Mouse (Mus musculus): ENCODE measurements around the gene Gm37240.

Gm37240 gene

DNA sequence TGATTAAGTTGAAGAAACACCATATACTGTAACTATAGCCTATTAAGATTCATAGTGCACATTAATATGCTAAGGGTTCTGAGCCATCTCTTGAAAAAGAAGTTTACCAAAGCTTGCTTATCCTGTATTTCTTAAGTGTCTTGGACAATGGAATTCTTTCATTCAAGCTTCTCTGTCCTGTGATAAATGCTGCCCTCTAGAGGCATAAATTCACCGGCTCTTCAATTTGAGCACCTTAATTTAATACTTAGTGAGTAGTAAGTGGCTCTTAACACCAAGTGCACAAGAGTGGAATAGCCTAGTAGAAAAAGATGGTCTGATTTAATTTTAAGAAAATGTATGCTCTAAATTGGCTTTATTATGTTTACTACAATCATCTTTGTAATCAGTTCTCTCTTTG is 1043.7 kb downstream of the Gm37240 start:
- in situ Hi-C loops (cut with MboI, MseI) = no loop called here

DNA sequence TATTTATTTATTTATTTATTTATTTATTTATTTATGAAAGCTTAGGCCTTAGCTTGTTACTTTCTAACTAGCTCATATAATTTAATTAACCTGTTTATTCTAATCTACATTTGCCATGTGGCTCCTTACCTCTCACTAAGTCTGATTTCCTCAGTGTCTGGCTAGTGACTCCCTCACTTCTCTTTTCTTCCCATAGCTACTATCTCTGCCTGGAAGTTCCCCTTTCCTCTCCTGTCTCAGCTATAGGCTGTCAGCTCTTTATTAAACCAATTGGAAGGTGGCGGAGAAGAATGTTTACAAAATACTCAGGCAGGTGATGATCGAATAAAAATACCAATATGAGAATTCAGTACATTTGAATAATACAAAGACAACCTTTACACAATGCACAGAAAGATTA is 1044.5 kb downstream of the Gm37240 start:
- in situ Hi-C loops (cut with MboI, MseI) = no loop called here

DNA sequence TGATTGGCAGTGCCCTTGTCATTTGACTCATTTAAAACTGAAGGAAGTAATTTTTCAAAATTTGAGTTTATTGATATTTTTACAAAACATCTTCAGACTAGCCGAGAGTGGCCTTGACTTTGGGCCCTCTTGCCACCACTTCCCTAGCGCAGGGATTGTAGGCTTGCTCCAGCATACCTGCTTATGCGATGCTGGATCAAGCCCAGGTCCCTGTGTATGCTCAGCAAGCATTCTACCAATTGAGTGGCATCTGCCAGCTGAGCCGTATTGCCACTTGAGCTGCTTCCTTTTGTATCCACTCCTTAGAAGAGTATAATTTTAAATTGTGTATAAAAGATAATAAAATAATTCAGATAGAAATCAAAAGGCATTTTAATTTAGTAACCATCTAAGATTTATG is 1046.0 kb downstream of the Gm37240 start:
- in situ Hi-C loops (cut with MboI, MseI) = no loop called here

DNA sequence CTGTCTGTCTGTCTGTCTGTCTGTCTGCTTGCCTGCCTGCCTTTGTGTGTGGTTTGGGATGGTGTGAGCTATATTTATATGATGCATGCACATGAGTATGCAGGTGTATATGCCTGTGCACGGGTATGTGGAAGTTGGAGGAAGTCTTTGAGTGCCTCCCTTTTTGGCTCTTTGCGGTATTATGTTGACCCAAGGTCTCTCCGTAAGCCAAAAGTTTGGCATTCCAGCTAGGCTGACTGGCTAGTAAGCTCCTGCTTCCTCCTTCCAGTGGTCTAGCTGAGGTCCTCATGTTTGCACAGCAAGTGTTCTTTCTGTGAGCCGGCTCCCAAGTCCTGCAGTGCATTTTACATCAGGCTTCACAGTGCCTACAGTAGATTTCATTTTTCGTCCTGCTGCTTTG is 1047.8 kb downstream of the Gm37240 start:
- in situ Hi-C loops (cut with MboI, MseI) = no loop called here

DNA sequence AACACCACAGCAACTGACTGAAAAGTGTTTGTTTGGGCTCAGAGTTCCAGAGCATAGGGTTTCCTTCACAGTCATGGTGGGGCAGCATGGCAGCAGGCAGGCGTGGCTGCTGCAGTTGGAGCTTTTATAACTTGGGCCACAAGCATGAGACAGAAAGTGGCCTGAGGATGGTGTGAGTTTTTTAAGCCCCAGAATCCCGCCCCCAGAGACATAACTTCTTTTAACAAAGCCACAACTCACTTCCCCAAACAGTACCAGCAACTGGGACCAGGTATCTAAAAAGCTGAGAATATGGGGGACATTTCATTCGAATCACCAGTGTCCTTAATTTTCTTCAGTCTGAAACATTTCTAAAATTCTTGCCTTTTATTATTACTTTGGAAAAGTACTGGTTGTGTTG is 1049.3 kb downstream of the Gm37240 start:
- in situ Hi-C loops (cut with MboI, MseI) = no loop called here

DNA sequence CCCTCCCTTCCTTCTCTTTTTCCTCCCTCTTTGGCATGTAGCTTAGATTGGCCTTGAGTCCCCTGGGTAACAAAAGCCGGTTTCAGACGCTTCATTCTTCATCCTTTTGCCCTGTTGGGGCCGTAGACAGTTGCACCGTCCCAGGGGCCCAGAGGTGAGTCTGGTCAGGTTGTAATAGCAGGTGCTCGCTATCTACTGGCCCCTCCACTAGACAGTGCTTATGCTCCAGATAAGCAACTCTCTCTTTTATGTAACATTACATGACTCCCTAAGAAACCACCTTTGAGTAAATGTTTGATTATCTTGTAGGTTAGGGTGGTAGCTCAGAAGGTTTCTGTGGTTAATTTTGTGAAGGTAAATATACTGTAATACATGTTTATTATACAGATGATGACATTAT is 1051.3 kb downstream of the Gm37240 start:
- in situ Hi-C loops (cut with MboI, MseI) = no loop called here

DNA sequence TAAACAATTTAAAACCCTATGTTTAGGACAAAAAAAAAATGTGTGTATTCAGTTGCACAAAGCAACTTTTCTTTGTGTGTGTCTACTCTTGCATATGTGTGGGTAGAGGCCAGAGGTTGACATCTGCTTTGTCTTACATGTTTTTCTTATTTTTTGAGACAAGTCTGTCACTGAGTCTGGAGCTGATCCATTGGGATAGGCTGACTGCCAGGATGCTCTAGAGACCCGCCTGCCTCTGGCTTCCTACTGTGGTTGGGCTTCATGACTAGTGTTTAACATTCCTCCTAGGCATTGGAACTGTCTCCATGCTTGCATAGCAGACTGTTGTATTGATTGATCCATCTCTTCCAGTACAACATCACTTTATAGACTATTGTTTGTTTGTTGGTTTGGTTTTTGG is 1058.0 kb downstream of the Gm37240 start:
- in situ Hi-C loops (cut with MboI, MseI) = no loop called here

DNA sequence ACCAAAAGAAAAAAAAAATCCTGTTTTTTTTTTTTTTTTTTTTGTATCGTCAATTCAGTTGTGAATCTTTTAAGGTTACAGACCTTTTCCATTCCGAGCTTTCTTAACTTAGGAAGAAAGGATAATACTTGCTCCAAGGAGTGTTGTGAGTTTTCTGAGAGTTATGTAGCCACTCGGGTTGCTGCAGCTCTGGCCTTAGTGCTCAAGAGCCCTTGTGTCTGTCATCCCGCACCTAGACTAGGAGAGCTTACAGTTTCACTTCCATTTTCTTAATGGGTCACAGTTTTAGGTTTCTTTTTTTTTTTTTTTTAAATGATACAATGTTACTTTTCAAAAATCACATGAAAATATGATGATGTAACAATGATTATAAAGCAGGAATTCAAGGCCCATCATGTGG is 1059.7 kb downstream of the Gm37240 start:
- in situ Hi-C loops (cut with MboI, MseI) = no loop called here

DNA sequence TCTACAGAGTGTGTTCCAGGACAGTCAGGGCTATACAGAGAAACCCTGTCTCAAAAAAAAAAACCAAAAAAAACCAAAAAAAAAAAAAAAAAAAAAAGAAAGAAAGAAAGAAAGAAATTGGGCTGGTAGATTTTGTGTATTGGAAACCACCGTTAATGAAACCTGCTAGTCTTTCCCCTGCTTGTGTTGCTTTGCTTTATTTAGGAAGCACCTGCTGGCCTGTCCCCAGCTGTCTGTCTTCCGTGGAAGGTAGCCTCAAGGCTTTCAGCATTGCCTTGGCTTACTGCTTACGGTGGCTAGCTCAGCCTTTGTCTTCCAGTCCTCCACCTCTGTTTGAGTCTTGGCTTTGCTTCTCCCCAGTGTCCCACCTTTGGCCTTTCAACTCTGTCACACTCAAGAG is 1060.4 kb downstream of the Gm37240 start:
- in situ Hi-C loops (cut with MboI, MseI) = no loop called here

DNA sequence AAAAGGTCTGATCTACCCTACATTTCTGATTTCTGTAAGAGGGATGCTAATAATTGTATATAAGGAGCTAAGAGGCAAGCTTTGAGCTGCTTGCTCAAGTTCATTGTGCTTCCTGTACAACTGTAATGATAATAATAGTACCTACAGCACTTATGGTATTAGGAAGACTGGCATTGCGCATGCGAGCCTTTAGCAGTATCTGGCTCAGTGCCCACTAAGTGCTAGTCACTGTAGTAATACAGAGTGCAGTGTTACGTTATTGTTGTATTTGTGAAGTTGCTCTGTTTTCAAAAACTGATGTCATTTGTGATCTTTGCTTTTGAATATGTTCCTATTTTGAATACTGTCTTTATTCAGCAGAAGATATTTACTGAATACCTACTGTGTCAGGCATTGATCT is 1060.9 kb downstream of the Gm37240 start:
- in situ Hi-C loops (cut with MboI, MseI) = no loop called here

DNA sequence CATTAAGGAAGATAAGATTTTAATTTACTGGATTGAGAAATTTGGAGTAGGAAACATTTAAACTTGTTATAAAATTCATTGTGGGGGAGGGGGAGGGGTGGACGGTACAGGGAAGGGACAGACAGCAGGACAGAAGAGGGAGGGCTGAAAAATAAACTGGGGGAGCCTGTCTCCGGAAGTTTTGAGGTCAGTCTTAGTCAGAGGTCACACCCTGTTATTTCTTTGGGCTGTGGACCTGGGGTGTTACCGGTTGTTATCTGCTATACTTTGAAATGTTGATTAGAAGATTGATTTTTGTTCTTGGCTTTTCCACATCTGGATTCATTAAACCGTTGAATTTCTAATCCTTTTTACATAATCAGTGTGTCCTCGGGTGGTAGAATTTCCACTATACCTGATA is 1061.3 kb downstream of the Gm37240 start:
- in situ Hi-C loops (cut with MboI, MseI) = no loop called here

DNA sequence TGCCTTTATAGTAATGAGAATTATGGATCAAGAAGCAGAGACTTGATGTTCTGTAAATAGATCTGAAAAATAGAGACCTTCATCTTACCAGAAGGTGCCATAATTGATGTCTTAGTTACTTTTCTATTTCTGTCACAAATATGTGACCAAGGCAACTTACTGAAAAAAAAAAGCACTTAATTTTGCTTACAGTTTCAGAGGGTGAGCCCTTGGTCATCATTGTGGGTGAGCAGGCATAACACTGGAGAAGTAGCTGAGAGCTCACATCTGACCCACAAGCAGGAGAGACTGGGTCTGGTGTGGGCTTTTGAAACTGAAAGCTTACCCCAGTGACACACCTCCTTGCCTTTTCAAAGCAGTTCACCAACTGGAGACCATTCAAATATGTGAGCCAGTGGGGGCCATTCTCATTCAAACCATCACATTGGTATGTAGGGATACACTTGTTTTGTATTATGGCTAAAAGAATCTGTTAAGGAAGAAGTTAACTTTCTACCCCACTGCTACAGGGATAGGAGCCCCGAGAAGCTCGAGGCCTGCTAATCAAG is 1066.6 kb downstream of the Gm37240 start:
- in situ Hi-C loops (cut with MboI, MseI) = no loop called here

DNA sequence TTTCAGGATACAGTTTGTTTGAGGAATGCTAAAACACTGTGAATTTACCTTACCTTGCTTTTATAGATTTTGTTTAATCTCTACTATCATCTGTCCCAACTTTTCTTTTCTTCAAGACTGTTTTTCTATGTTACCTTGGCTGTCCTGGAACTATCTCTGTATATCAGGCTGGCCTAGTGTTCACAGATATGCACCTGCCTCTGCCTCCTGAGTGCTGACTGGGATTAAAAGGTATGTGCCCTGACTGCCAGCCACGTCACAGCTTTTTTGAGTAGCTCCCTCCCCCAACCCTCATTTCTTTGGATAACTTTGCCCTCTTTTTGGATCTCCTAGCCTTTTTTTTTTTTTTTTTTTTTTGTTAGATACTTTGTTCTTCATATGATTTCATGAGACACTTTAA is 1070.4 kb downstream of the Gm37240 start:
- in situ Hi-C loops (cut with MboI, MseI) = no loop called here

DNA sequence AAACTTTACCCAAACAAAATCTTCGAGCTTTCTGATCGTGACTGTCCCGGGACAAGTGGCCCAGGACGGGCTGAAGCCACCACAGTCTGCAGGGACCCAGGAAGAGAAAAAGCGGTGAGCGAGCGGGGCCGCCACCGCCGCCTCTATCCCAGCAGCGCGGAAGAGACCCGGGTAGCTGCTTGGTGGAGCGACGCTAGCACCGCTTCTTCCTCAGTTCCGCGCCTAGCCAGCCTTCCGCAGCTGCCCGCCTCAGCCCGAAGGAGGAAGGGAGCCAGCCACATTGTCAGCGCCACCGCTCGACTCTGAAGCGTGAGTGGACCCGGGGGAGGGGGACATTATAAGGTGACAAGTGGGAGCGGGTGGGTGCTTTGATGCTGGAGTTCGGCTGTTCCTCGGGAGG is 1071.9 kb downstream of the Gm37240 start:
- in situ Hi-C loops (cut with MboI, MseI) = no loop called here

DNA sequence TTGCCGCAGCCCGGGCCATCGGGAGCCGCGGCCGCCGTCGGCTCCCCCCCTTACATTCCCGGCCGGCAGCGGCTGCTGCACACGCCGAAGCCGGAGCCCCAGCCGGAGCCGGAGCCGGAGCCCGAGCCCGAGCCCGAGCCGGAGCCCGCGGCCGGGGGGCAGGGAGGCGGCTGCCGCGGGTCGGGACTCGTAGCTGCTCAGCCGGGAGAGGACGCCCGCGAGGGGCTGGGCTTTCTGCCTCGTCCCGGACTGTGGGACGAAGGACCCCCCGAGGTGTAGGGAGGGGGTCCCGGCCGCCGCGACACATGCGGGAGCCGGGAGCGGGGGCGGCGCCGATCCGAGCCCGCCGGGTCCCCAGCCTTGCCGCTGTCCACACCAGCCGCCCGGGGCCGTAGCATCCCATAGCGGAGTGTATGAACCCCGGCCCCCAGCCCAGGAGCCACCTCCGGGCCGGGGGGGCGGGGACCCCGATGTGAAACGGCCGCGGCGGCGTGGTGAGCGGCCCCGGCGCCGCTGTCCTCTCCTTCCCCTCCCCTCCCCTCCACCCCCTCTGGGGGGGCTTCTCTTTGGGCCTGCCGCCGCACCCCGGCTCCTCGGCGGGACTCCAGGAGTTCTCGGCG is 1072.4 kb downstream of the Gm37240 start, which contains the start of gene Fbxw7:
TSS of gene Fbxw7 (plus strand) at position 507 of the 620 bp plus-strand sequence.
- in situ Hi-C loops (cut with MboI, MseI) = no loop called here

DNA sequence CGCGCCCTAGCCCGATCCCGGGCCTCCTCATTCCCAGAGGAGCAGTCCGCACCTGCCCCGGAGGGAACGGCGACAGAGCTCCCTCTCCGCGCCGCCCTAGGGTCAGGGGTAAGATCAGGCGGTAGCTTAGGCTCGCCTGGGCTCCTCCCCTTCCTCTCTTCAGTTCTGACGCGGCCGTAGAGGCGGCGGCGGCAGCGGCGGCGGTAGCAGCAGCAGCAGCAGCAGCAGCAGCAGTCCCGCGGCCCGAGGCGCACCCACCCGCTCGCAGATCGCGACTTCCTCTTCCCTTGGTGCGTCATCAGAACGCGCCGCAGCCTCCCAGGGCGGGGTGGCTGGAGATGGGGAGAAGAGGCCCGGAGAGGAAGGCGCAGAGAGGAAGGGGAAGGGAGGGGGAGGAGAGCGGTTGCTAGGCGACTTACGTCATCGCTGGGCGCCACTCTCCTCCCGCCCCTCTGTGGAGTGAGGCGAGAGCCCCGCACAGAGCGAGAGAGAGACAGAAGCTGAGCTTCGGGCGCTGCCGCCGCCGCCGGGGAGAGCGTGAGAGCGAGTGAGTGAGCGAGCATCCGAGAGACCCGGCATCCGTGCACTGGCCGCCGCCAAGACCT is 1073.1 kb downstream of the Gm37240 start:
- in situ Hi-C loops (cut with MboI, MseI) = no loop called here

DNA sequence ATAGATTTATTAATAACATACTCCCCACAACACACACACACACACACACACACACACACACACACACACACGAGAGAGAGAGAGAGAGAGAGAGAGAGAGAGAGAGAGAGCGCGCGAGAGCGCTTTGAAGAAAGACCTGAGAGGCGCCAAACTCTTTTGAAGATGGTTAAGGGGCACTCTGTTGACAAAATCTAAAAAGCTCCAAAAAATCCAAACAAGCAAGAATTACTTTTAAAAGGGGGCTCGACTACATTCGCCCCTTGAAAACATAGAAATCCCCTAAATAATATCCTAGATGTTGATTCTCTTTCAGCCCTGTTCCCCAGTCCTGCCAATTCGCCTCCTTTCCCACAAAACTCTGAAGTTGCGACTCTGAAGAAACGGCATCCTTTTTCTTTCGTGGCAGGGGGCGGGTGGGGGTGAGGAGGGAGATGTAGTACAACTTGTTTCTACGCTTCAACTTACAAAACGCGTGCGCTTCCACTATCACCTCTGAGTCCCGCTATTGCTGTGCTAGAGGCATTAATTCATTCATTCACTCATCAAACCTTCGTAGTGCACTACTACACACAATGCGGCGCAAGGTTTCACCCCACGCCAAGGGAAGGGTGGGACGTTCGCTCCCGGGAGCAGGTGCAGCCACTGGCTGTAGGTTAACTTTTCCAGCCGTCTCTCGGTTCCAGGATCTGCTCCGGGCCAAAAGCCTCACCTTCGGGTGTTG is 1073.7 kb downstream of the Gm37240 start:
- in situ Hi-C loops (cut with MboI, MseI) = no loop called here

DNA sequence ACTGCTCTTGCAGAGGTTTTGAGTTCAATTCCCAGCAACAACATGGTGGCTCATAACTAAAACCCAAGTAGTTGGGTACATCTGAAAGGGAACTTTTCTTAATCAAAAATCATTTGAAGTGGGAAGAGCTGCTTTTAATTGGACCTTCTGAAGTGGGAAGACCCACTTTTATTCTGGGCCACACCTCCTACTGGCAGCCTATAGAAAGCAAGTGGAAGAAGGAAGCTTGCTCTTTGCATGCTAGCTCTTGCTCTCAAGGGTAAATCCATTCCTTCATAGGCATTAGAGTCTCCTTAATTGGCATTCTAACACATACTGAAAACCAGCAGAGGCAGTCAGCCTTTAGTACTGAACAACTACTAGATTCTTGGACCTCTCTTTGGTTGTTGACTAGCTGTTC is 1076.5 kb downstream of the Gm37240 start:
- in situ Hi-C loops (cut with MboI, MseI) = no loop called here

DNA sequence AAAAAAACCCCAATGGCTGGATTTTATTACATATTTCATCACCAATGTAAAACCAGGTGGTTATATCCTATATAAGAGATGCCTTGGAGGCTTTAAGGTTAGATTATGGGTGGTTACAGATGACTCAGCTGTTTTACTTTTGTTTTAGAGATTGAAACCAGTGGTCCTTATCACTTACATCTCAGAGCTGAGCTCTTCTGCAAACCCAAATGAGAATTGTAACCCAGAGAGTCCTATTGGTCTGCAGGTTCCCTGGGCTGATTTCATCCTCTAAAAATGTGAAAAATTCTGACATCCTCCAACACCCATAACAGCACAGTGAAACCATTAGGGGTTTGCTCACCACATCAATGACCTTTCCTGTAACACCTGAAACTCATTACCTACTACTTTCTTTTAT is 1078.4 kb downstream of the Gm37240 start:
- in situ Hi-C loops (cut with MboI, MseI) = no loop called here

DNA sequence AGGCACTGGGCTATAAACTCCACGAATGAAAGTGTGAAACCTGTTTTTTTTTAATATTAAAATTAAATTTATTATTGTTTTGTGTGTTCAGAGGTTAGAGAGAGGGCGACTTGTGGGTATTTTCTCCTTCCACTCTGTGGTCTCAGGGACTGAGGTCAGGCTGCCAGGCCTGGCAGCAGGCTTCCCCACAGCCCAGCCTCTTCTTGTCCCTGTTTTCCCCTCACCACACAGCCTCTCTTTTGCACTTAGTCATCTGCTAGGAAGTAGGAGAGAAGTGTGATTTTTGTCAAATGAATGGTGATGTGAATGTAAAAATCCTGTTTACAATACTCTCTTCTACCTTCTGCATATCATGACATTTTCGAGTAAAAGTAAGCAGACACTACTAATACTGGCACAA is 1079.5 kb downstream of the Gm37240 start:
- in situ Hi-C loops (cut with MboI, MseI) = no loop called here

DNA sequence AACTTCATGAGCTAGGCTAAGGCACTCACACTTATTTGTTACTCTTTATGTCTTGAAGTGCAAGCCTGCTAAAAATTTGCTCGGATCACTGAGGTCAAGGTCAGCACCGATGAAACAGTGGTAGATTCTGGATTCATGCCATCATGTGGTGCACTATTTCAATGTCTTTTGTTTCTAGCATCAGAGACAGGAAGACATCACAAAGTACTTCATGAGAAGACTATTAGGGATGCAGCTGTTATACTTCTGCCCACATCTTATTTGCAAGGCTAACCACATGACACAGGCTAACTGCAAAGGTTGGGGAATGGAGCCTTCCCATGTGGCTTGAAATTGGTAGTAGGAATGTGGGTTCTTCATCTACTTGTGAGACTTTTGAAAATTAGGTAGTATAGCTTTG is 1081.1 kb downstream of the Gm37240 start:
- in situ Hi-C loops (cut with MboI, MseI) = no loop called here

DNA sequence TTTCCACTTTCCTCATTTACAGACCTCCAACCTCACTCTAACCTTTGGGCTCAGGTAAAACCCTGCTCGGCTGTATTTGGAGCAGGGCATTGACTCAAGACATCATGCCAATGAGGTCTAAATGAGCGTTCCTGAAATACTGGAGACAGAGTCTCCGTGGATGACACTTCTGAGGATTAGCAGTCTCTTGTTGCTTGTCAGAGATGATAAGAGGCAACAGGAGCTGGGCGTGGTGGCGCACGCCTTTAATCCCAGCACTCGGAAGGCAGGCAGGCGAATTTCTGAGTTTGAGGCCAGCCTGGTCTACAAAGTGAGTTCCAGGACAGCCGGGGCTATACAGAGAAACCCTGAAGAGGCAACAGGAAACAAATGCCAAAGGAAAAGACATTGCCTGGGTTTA is 1083.3 kb downstream of the Gm37240 start:
- in situ Hi-C loops (cut with MboI, MseI) = no loop called here

DNA sequence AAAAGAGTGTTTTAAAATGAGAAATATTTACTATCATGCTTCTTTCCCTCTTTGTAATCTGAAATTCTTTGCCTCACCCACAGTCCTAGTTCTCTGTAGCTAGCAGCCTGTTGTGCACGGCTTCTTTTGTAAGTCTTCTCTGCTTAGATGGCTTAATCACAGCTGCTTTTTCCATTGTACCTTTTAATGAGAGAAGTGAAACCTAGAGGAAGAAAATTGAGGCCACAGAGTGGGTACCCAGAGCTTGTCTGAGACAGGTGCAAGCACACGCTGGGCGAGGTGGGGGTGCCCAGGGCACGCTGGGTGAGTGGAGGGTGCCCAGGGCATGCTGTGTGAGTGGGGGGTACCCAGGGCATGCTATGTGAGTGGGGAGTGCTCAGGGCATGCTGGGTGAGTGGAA is 1099.4 kb downstream of the Gm37240 start:
- in situ Hi-C loops (cut with MboI, MseI) = loop anchor here (10.0 kb wide), 1 partner anchor 1457 kb away; no protein-coding TSS in a partner anchor
